Mouse (Mus musculus) ES-Bruce4 (cell line): ENCODE data around the gene Vmn1r196. TPM values are rescaled to one million over a fixed set of nuclear protein-coding genes. Genes with fewer than 3 reads are reported as not detected.

Source experiments
- H3K27ac ChIP-seq: 2 replicates; pipeline ENCODE4 v1.5.1; 2012; ENCODE audit warnings: low read length, inconsistent platforms; ENCODE audit not compliant: insufficient read depth
- H3K27me3 ChIP-seq: 2 replicates; pipeline ENCODE4 v1.6.1; 2012; ENCODE audit warnings: mild to moderate bottlenecking, low read length, inconsistent platforms; ENCODE audit not compliant: control insufficient read depth, poor library complexity, insufficient read depth, severe bottlenecking
- H3K36me3 ChIP-seq: 2 replicates; pipeline ENCODE4 v1.6.1; 2012; ENCODE audit warnings: inconsistent platforms, mild to moderate bottlenecking, low read length, moderate library complexity; ENCODE audit not compliant: control insufficient read depth, poor library complexity, insufficient read depth, severe bottlenecking
- H3K4me1 ChIP-seq: one replicate; pipeline ENCODE4 v1.8.1; 2011; ENCODE audit warnings: low read length; ENCODE audit not compliant: control insufficient read depth, insufficient read depth
- H3K4me3 ChIP-seq: 2 replicates; pipeline ENCODE4 v1.5.1; 2011; ENCODE audit warnings: low read depth, mild to moderate bottlenecking, low read length
- H3K9ac ChIP-seq: 2 replicates; pipeline ENCODE4 v1.6.1; 2012; ENCODE audit warnings: low read depth, mild to moderate bottlenecking, inconsistent platforms; ENCODE audit not compliant: poor library complexity, severe bottlenecking
- H3K9me3 ChIP-seq: replicated peaks from 2 replicates; pipeline ENCODE4 v1.6.1; 2012; ENCODE audit warnings: mild to moderate bottlenecking, low read length, inconsistent platforms; ENCODE audit not compliant: control insufficient read depth, poor library complexity, insufficient read depth, severe bottlenecking
- CTCF ChIP-seq: IDR thresholded peaks from one replicate; pipeline ENCODE4 v1.8.1; 2011; ENCODE audit warnings: low read depth, low read length
- EP300 ChIP-seq: IDR thresholded peaks from 2 replicates; pipeline ENCODE4 v1.6.1; 2011; ENCODE audit warnings: low read depth, low read length; ENCODE audit not compliant: insufficient read depth
- POLR2A ChIP-seq: IDR thresholded peaks from one replicate; pipeline ENCODE4 v1.8.1; 2011; ENCODE audit warnings: low read length; ENCODE audit not compliant: insufficient read depth
- polyA plus RNA-seq: library from polyadenylated mRNA; stranded (reverse); fragments of >200 nt; gene quantifications from 2 replicates; pipeline ENCODE4 v1.2.4, GENCODE M21; 2011; ENCODE audit warnings: low read depth; ENCODE audit not compliant: missing spikeins, insufficient read depth, insufficient read length

The Vmn1r196 gene
- polyA plus RNA-seq, 1 experiment, result not detected

GRCm38 (mm10) chr13:22315361-22315760 is 25.6 kb downstream of the Vmn1r196 start:
- Histone ChIP-seq H3K9ac (no peak overlapping the region), H3K4me3 (no peak overlapping the region), H3K27me3 (no peaks in the 10 kb centered on the region), H3K36me3 (no peaks in the 10 kb centered on the region), H3K27ac (no peak overlapping the region), H3K4me1 (no peaks in the 10 kb centered on the region), H3K9me3 (peaks cover 8% of the 10 kb centered on the region; the same call in 1 of the 2 replicates)
- no peak for TF ChIP-seq POLR2A

GRCm38 (mm10) chr13:22317366-22317765 is 27.6 kb downstream of the Vmn1r196 start:
- Histone ChIP-seq H3K4me3 (no peak overlapping the region), H3K9ac (no peak overlapping the region), H3K4me1 (no peaks in the 10 kb centered on the region), H3K36me3 (no peaks in the 10 kb centered on the region), H3K27ac (no peak overlapping the region), H3K9me3 (peaks cover 2% of the 10 kb centered on the region; the same call in 1 of the 2 replicates), H3K27me3 (no peaks in the 10 kb centered on the region)
- no peak for TF ChIP-seq CTCF
- TF ChIP-seq EP300, result no peak
- TF ChIP-seq POLR2A, result no peak

- Histone ChIP-seq H3K36me3 (no peaks in the 10 kb centered on the region), H3K9ac (no peak overlapping the region), H3K4me1 (no peaks in the 10 kb centered on the region), H3K27me3 (no peaks in the 10 kb centered on the region), H3K9me3 (no peaks in the 10 kb centered on the region), H3K4me3 (no peak overlapping the region), H3K27ac (no peak overlapping the region)
- TF ChIP-seq CTCF (no peak), POLR2A (no peak), EP300 (no peak)
Observed at GRCm38 (mm10) chr13:22320091-22320490, 30.4 kb downstream of the Vmn1r196 start.

- Histone ChIP-seq H3K4me1 (no peaks in the 10 kb centered on the region), H3K9me3 (no peaks in the 10 kb centered on the region), H3K36me3 (no peaks in the 10 kb centered on the region), H3K27me3 (no peaks in the 10 kb centered on the region), H3K27ac (no peak within 1 kb of the TSS), H3K9ac (no peak within 1 kb of the TSS), H3K4me3 (no peak within 1 kb of the TSS)
- TF ChIP-seq EP300 (no peak), CTCF (no peak), POLR2A (no peak)
Observed at GRCm38 (mm10) chr13:22324289-22324688, 34.6 kb downstream of the Vmn1r196 start, which contains the start of gene Vmn1r197. Vmn1r197 (plus strand) TSS chr13:22324589.

- no peaks in the 10 kb centered on the region for H3K4me1 ChIP-seq
- no peaks in the 10 kb centered on the region for H3K27me3 ChIP-seq
- H3K36me3 ChIP-seq, result no peaks in the 10 kb centered on the region
- no peak overlapping the region for H3K9ac ChIP-seq
- no peak overlapping the region for H3K4me3 ChIP-seq
- no peaks in the 10 kb centered on the region for H3K9me3 ChIP-seq
- TF ChIP-seq CTCF (no peak), POLR2A (no peak), EP300 (no peak)
- no peak overlapping the region for H3K27ac ChIP-seq
Observed at GRCm38 (mm10) chr13:22333269-22333668, 43.5 kb downstream of the Vmn1r196 start.

- Histone ChIP-seq H3K36me3 (no peaks in the 10 kb centered on the region), H3K4me3 (no peak overlapping the region), H3K27ac (no peak overlapping the region), H3K9me3 (no peaks in the 10 kb centered on the region), H3K4me1 (no peaks in the 10 kb centered on the region), H3K9ac (no peak overlapping the region), H3K27me3 (no peaks in the 10 kb centered on the region)
- TF ChIP-seq CTCF (no peak), POLR2A (no peak), EP300 (no peak)
Observed at GRCm38 (mm10) chr13:22335565-22335964, 45.8 kb downstream of the Vmn1r196 start.

Other genes with a start within 250 kb of the Vmn1r196 start
- gene Hist1h4i, start 248.6 kb upstream of the Vmn1r196 start, polyA plus RNA-seq, result 5.6 and 6.5 TPM in 2 replicates
- 6.3 and 7.9 TPM in 2 replicates for gene Hist1h2ag, start 247.0 kb upstream of the Vmn1r196 start, polyA plus RNA-seq
- gene Hist1h2bj, start 246.7 kb upstream of the Vmn1r196 start, polyA plus RNA-seq, result 14.6 and 19.9 TPM in 2 replicates
- not detected in 2 replicates for gene Vmn1r188, start 205.5 kb upstream of the Vmn1r196 start, polyA plus RNA-seq
- not detected in 2 replicates for gene Vmn1r189, start 184.1 kb upstream of the Vmn1r196 start, polyA plus RNA-seq
- gene Vmn1r191, start 106.0 kb upstream of the Vmn1r196 start, polyA plus RNA-seq, result not detected in 2 replicates
- gene Vmn1r192, start 98.8 kb upstream of the Vmn1r196 start, polyA plus RNA-seq, result not detected in 2 replicates
- not detected in 2 replicates for gene Vmn1r193, start 66.8 kb upstream of the Vmn1r196 start, polyA plus RNA-seq
- gene Vmn1r194, start 45.7 kb upstream of the Vmn1r196 start, polyA plus RNA-seq, result not detected in 2 replicates
- not detected in 2 replicates for gene Vmn1r195, start 19.4 kb upstream of the Vmn1r196 start, polyA plus RNA-seq
- 0.12 TPM in 1 of 2 replicates, not detected in the other for gene Vmn1r197, start 34.7 kb downstream of the Vmn1r196 start, polyA plus RNA-seq
- not detected in 2 replicates for gene Vmn1r198, start 60.4 kb downstream of the Vmn1r196 start, polyA plus RNA-seq
- not detected in 2 replicates for gene Vmn1r199, start 89.9 kb downstream of the Vmn1r196 start, polyA plus RNA-seq
- not detected in 2 replicates for gene Vmn1r200, start 100.5 kb downstream of the Vmn1r196 start, polyA plus RNA-seq
- 0.12 TPM in 1 of 2 replicates, not detected in the other for gene Vmn1r201, start 182.0 kb downstream of the Vmn1r196 start, polyA plus RNA-seq
- gene Vmn1r202, start 215.5 kb downstream of the Vmn1r196 start, polyA plus RNA-seq, result 0.17 TPM in 1 of 2 replicates, not detected in the other
- not detected in 2 replicates for gene Vmn1r203, start 228.2 kb downstream of the Vmn1r196 start, polyA plus RNA-seq